Mouse (Mus musculus): Measurements from ENCODE around the gene Ttll5.

Ttll5 gene

DNA sequence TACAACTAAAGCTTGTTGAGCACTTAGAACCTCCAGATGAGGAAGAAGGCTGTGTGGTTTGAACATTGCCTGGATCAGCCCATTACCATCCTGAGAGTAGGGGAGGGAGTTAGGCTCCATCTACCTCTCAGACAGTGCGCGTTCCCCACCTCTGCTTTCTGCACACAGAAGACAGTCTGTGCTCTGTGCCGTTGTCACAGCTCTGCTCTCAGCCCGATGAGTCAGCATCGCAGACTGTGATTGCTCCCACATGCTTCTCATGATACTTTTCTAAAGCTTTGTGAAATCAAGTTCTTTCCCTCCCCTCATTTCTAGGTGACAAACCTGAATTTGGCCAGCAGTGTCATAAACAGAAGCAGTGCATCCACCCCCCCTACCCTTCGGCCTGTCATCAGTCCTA lies 131.8 kb downstream of the Ttll5 start:
- in situ Hi-C loops (cut with MboI; ENCODE audit: unreplicated experiment in 2 of 2): loop anchor here (5.0 to 10.0 kb wide), 4 partner anchors 41 to 159 kb away; partner anchors contain the start of gene Tgfb3 (in 1 of the 2)

- in situ Hi-C loops (cut with MboI; ENCODE audit: unreplicated experiment in 2 of 2): loop anchor here (5.0 to 10.0 kb wide), 4 partner anchors 39 to 156 kb away; partner anchors contain the start of gene Tgfb3 (in 1 of the 2)
These were observed 134.0 kb downstream of the Ttll5 start for GRCm38 (mm10) chr12:85958460-85958859.

DNA sequence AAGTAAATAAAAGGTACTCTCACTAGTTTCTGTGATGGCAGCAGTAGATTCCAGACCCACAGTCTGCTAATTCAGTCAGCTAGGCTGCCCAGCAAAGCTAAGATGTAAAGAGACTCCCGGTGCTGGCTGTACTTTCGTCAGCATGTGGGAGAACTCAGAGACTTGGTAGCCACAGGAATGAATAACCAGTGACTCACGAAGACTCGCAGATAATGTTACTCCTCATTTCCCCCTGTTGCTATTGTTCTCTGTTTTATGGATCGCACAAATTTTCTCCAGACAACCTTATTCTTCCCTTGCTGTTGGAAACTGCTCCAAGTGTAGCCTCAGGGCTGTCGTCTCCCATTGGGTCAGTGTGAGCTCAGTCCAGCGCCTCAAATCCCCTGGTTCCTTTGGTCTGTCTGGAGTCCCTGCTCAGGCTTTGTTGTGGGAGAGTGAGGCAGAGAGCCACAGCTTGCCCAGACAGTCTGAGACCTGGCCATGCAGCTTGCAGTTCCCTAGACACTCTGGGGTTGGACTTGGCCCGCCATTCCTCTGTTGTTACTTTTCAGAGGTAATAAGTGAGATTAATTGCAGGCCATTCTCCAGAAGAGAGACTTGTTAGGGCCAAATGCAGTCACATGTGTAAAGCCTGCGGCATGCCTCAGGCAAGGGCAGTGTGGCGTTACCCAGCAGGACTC lies 135.5 kb downstream of the Ttll5 start:
- in situ Hi-C loops (cut with MboI; ENCODE audit: unreplicated experiment in 2 of 2): loop anchor here (5.0 to 10.0 kb wide), 5 partner anchors 37 to 155 kb away; partner anchors contain the start of gene Tgfb3 (in 1 of the 2)

GRCm38 (mm10) chr12:85960699-85961098 lies 136.2 kb downstream of the Ttll5 start:
- in situ Hi-C loops (cut with MboI; ENCODE audit: unreplicated experiment in 2 of 2): loop anchor here in 1 of 2 experiments (5.0 kb wide), 1 partner anchor 57 kb away; no protein-coding TSS in a partner anchor

DNA sequence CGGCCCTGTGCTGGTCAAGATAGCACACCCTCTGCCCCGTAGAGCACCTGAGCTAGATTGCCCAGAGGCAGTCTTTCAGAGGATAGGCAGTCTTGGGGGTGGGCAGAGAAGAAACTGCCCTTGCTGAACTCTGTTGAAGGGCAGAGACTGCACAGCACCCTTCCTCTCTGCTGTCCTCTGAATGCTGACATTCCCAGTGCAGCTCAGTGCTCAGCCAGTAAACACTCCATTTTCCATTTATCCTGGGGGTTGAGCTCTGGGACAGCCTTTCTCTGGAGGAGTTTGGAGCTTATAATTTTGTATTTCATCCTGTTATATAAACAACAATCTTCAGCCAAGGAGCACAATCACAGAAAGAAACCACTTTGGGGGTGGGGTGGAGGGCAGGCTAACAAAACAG lies 138.7 kb downstream of the Ttll5 start:
- in situ Hi-C loops (cut with MboI; ENCODE audit: unreplicated experiment in 2 of 2): loop anchor here in 1 of 2 experiments (5.0 kb wide), 1 partner anchor 54 kb away; no protein-coding TSS in a partner anchor

GRCm38 (mm10) chr12:85963699-85964098 lies 139.2 kb downstream of the Ttll5 start:
- in situ Hi-C loops (cut with MboI; ENCODE audit: unreplicated experiment in 2 of 2): loop anchor here in 1 of 2 experiments (5.0 kb wide), 1 partner anchor 54 kb away; no protein-coding TSS in a partner anchor

GRCm38 (mm10) chr12:85964436-85964835 lies 140.0 kb downstream of the Ttll5 start:
- in situ Hi-C loops (cut with MboI; ENCODE audit: unreplicated experiment in 2 of 2): loop anchor here in 1 of 2 experiments (5.0 kb wide), 1 partner anchor 53 kb away; no protein-coding TSS in a partner anchor

- in situ Hi-C loops (cut with MboI; ENCODE audit: unreplicated experiment in 2 of 2): no loop called here
These were observed 143.4 kb downstream of the Ttll5 start for GRCm38 (mm10) chr12:85967812-85968211.

DNA sequence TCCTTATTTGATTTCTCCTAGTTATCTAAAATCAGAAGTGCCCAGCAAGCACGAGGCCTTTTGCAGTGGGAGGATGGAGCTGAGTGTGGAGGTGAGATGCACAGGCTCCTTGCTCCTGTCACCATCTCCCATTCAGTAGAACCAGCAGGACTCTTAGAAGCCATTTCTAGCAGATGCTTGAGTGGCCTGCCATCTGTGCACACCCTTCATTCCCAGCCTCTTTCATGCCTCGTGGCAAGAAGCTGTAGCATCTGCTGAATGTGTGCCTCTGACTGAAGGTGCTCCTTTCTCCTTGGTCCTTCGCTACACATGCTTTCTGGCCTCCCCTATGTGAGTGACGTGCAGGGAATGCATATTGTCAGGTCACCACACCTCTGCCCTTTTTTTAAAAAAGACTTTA lies 143.9 kb downstream of the Ttll5 start:
- in situ Hi-C loops (cut with MboI; ENCODE audit: unreplicated experiment in 2 of 2): no loop called here

GRCm38 (mm10) chr12:85969571-85969970 lies 145.1 kb downstream of the Ttll5 start:
- in situ Hi-C loops (cut with MboI; ENCODE audit: unreplicated experiment in 2 of 2): no loop called here

DNA sequence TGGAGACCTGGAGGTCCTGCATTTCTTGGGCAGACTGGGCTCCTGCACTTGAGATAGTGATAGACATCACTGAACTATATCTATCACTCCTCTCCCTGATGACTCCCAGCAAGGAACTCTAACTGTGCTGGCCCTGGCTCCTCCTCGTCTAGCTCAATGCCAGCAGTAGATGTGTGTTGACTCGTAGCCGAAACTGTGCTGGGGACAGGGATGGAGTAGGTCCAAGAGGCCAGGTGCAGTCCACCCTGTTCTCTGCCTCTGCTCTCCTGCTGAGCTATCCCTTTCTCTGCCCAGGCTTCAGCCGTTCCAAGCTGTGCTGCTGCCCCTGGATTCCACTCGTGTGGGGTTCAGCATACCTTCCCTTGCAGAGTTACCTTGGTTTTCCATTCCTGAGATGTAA lies 145.7 kb downstream of the Ttll5 start:
- in situ Hi-C loops (cut with MboI; ENCODE audit: unreplicated experiment in 2 of 2): no loop called here

DNA sequence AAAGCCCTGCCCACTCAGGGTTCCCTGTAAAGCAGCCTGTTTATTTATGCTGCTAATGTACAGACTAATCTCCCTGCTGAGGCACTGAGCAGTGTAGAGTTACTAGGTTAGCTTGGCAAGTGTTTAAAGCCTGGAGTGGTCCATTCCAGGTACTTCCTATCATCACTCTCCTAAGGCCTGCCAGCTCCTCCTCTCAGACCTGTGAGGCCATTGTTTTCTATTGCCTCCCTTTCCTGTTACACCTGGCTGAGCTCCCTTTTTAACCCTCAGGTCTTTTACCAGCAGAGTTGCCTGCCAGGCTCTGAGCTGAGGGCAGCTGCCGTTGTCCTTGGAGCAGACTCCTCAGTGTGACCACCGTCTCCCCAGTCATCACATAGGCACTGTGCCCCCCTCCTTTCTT lies 146.3 kb downstream of the Ttll5 start:
- in situ Hi-C loops (cut with MboI; ENCODE audit: unreplicated experiment in 2 of 2): no loop called here

DNA sequence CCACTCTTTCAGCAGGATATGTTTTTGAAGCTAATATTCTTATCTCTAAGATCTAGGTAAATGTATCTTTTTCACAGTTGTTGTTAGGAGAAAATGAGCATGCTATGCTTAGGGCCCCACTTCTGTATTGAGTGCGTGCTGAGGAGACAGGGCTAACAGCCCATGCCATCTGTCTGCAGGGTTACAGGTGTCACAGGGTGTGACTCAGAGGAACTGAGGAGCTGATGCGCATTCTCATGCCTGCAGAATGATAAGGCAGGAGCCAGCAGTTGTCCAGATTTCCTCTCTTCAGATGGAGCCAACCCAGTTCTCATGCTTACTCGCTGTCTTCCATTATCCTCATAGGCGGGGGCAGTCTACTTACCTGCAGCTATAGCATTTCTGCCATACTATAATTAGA lies 147.2 kb downstream of the Ttll5 start:
- in situ Hi-C loops (cut with MboI; ENCODE audit: unreplicated experiment in 2 of 2): no loop called here

GRCm38 (mm10) chr12:85973526-85973925 lies 149.1 kb downstream of the Ttll5 start:
- in situ Hi-C loops (cut with MboI; ENCODE audit: unreplicated experiment in 2 of 2): no loop called here

DNA sequence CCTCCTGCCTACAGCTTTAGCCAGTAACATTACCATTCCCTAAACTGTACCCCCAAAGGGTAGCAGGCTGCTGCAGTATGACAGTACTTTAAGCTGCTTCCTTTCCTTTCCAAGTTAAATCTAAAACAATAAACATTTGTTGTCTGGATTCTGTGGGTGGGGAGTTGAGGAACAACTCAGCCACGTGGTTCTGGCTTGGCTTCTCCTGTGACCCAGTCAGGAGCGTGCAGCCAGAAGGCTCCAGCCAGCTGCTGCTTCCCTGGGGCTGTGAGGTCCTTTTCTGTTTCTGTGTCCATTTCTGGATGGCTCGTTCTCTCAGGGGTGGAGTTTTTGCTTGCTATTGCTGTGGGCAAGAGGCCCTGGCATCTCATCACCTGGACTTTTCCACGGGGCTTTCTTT lies 149.6 kb downstream of the Ttll5 start:
- in situ Hi-C loops (cut with MboI; ENCODE audit: unreplicated experiment in 2 of 2): no loop called here

GRCm38 (mm10) chr12:85979996-85980395 lies 155.5 kb downstream of the Ttll5 start:
- in situ Hi-C loops (cut with MboI; ENCODE audit: unreplicated experiment in 2 of 2): no loop called here

DNA sequence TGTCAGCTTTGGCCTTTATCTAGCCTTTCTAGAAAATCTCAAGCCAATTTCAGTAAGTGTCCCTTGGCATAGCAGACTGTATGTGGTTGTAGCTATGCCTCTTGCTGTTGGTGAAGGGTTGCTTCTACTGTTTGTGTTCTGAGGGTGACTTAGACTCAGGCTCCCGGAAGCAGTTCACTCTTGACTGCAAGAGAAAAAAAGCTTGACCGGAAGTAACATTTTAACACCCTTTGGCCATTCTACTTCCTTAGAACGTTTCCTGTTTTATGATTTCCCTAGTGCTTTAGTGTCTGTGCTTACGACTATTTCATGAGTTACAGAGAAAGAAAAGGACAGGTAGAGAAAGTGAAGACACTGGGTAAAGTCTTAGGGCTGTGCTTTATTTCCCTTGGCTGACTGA lies 161.1 kb downstream of the Ttll5 start:
- in situ Hi-C loops (cut with MboI; ENCODE audit: unreplicated experiment in 2 of 2): no loop called here

GRCm38 (mm10) chr12:85986024-85986423 lies 161.6 kb downstream of the Ttll5 start:
- in situ Hi-C loops (cut with MboI; ENCODE audit: unreplicated experiment in 2 of 2): no loop called here

- in situ Hi-C loops (cut with MboI; ENCODE audit: unreplicated experiment in 2 of 2): no loop called here
These were observed 162.3 kb downstream of the Ttll5 start for GRCm38 (mm10) chr12:85986540-85987443.

GRCm38 (mm10) chr12:85987444-85987889 lies 163.0 kb downstream of the Ttll5 start:
- in situ Hi-C loops (cut with MboI; ENCODE audit: unreplicated experiment in 2 of 2): no loop called here

DNA sequence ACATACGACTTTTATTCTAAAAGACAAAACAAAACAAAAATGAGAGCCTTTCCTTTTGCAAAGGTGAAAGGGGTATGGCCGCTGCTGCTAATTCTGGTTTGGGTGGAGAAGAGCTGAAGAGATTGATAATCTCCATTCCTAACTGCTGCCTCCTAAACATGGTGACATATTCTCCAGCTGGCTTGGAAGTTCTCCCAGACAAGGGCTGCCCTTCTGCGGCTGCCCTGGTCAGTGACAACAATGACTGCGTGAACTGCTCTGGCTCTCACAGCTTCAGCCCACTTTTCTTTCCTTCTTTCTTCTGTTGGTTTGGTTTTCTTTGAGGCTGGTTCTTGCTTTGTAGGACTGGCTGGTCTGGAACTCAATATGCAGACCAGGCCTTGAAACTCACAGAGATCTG lies 163.7 kb downstream of the Ttll5 start:
- in situ Hi-C loops (cut with MboI; ENCODE audit: unreplicated experiment in 2 of 2): no loop called here

Data from v-Abl transformed pro-B cells (cell line).